Mouse (Mus musculus) kidney, postnatal 0 days (tissue): ENCODE measurements around the gene Myh6. TPM values are rescaled to one million over a fixed set of nuclear protein-coding genes. Genes with fewer than 3 reads are reported as not detected.
"Not testable (repeated sequence)": the region's sequence is repeated elsewhere in the genome, so short reads cannot be mapped to it uniquely, and the experiment has no call there.

Experiments
- ATAC-seq: fragments of 200-750 bp; cut with Nextera tagmentation; replicated peaks from 2 replicates; pipeline ENCODE4 v1.8.0; 2017; ENCODE audit warnings: low read depth, moderate number of reproducible peaks, moderate TSS enrichment, moderate library complexity; ENCODE audit not compliant: low FRiP score
- DNase-seq: peaks from one replicate; pipeline ENCODE4 v3.0.0-alpha.2; 2016; ENCODE audit warnings: low spot score
- H3K27ac ChIP-seq: fragments of 300-500 bp; sonication (generic); 2 replicates; pipeline ENCODE4 v1.5.1; 2014; ENCODE audit warnings: mild to moderate bottlenecking
- H3K27me3 ChIP-seq: fragments of 300-500 bp; sonication (generic); 2 replicates; pipeline ENCODE4 v1.6.1; 2014; ENCODE audit warnings: low read length, mixed read lengths; ENCODE audit not compliant: insufficient read depth
- H3K36me3 ChIP-seq: fragments of 300-500 bp; sonication (generic); 2 replicates; pipeline ENCODE4 v1.6.1; 2014; ENCODE audit warnings: low read length, mixed read lengths; ENCODE audit not compliant: insufficient read depth
- H3K4me1 ChIP-seq: fragments of 300-500 bp; sonication (generic); replicated peaks from 2 replicates; pipeline ENCODE4 v1.6.1; 2014; ENCODE audit warnings: antibody characterized with exemption, low read length, mixed read lengths; ENCODE audit not compliant: insufficient read depth
- H3K4me2 ChIP-seq: fragments of 300-500 bp; sonication (generic); 2 replicates; pipeline ENCODE4 v1.6.1; 2014; ENCODE audit warnings: mild to moderate bottlenecking, low read length, moderate library complexity, mixed read lengths
- H3K4me3 ChIP-seq: fragments of 300-500 bp; sonication (generic); replicated peaks from 2 replicates; pipeline ENCODE4 v1.5.1; 2014; ENCODE audit warnings: low read depth, low read length
- H3K9ac ChIP-seq: fragments of 300-500 bp; sonication (generic); 2 replicates; pipeline ENCODE4 v1.6.1; 2014; ENCODE audit warnings: low read depth, low read length
- H3K9me3 ChIP-seq: fragments of 300-500 bp; sonication (generic); replicated peaks from 2 replicates; pipeline ENCODE4 v1.6.1; 2016; ENCODE audit warnings: low read length, inconsistent platforms, mixed read lengths
- CTCF ChIP-seq: IDR thresholded peaks from 2 replicates; pipeline ENCODE4 v1.5.1; 2016; ENCODE audit warnings: antibody characterized with exemption, low read depth, mild to moderate bottlenecking, moderate library complexity
- WGBS: fragments of 180-500 bp; shearing (Covaris S2); extraction: QIAGEN DNeasy Blood & Tissue Kit; methylation state at CpG from one replicate; pipeline ENCODE4 v1.1.7; 2014; 5-methylcytosine and 5-hydroxymethylcytosine counted together
- polyA plus RNA-seq: library from polyadenylated mRNA; unstranded; fragments of >200 nt; fragmentation: Nextera tagmentation; extraction: Ambion mirVana; gene quantifications from 2 replicates; pipeline ENCODE4 v1.2.1, GENCODE M21; 2015

Gene Myh6
- polyA plus RNA-seq, 1 experiment from 2014 or later: 0.62 TPM

- H3K27me3 ChIP-seq: no peaks in the 10 kb centered on the region
- H3K9ac ChIP-seq: no peak overlapping the region
- WGBS: 73% methylated on average over 6 of the region's 6 CpGs
- H3K4me2 ChIP-seq: no peak overlapping the region
- no peak overlapping the region for H3K4me3 ChIP-seq
- no peaks in the 10 kb centered on the region for H3K9me3 ChIP-seq
- DNase-seq: no peak
- no peaks in the 10 kb centered on the region for H3K36me3 ChIP-seq
- no peak for ATAC-seq
- H3K27ac ChIP-seq: no peak overlapping the region
- H3K4me1 ChIP-seq: no peaks in the 10 kb centered on the region
- no peak for TF ChIP-seq CTCF
Observed at GRCm38 (mm10) chr14:54974068-54974791, 7.5 kb upstream of the Myh6 start.

- H3K4me2 ChIP-seq, DNase-seq, H3K27me3 ChIP-seq, H3K4me1 ChIP-seq, H3K4me3 ChIP-seq, H3K9me3 ChIP-seq, H3K36me3 ChIP-seq, H3K9ac ChIP-seq, H3K27ac ChIP-seq, ATAC-seq: not testable (repeated sequence)
- WGBS: 94% methylated on average over 8 of the region's 11 CpGs
Observed at GRCm38 (mm10) chr14:54972786-54973185, 6.1 kb upstream of the Myh6 start.

DNA sequence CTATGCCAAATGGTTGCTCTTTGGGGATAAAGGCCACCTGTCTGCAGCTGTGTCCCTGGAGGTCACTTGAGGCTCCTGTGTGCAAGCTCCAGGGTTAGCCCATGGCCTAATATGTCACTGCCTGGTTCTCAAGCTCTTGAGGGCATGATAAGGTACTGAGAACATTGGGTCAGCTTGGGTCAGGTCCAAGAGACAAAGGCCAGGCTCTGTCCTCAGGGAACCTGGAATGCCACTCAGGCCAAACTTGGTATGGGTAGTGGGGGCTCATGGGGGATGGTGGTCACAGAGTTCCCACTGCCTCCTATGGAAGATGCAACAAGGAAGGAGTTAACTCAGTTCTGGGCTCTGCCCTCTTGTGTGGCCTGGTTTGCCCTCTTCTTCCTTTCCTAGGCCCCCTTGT, 1.6 kb upstream of the Myh6 start:
- Histone ChIP-seq H3K9ac (no peak overlapping the region), H3K4me2 (no peak overlapping the region), H3K4me3 (no peak overlapping the region), H3K4me1 (no peaks in the 10 kb centered on the region), H3K9me3 (no peaks in the 10 kb centered on the region), H3K27ac (no peak overlapping the region), H3K27me3 (no peaks in the 10 kb centered on the region), H3K36me3 (no peaks in the 10 kb centered on the region)
- ATAC-seq: no peak
- no peak for DNase-seq
- no peak for TF ChIP-seq CTCF

GRCm38 (mm10) chr14:54967874-54968273, 1.1 kb upstream of the Myh6 start:
- Histone ChIP-seq H3K4me2 (no peak overlapping the region), H3K4me1 (no peaks in the 10 kb centered on the region), H3K27me3 (no peaks in the 10 kb centered on the region), H3K9me3 (no peaks in the 10 kb centered on the region), H3K36me3 (no peaks in the 10 kb centered on the region), H3K27ac (no peak overlapping the region), H3K4me3 (no peak overlapping the region), H3K9ac (no peak overlapping the region)
- ATAC-seq: no peak
- TF ChIP-seq CTCF: no peak
- WGBS: 91% methylated on average over 3 of the region's 3 CpGs
- DNase-seq: no peak

GRCm38 (mm10) chr14:54965631-54966030, 1.1 kb downstream of the Myh6 start:
- DNase-seq (no peak), ATAC-seq (no peak)
- H3K4me1 ChIP-seq: no peaks in the 10 kb centered on the region
- no peak overlapping the region for H3K4me2 ChIP-seq
- H3K27me3 ChIP-seq: no peaks in the 10 kb centered on the region
- no peak overlapping the region for H3K9ac ChIP-seq
- no peaks in the 10 kb centered on the region for H3K36me3 ChIP-seq
- no peaks in the 10 kb centered on the region for H3K9me3 ChIP-seq
- TF ChIP-seq CTCF: no peak
- no peak overlapping the region for H3K4me3 ChIP-seq
- 72% methylated on average over 6 of the region's 6 CpGs for WGBS
- no peak overlapping the region for H3K27ac ChIP-seq

DNA sequence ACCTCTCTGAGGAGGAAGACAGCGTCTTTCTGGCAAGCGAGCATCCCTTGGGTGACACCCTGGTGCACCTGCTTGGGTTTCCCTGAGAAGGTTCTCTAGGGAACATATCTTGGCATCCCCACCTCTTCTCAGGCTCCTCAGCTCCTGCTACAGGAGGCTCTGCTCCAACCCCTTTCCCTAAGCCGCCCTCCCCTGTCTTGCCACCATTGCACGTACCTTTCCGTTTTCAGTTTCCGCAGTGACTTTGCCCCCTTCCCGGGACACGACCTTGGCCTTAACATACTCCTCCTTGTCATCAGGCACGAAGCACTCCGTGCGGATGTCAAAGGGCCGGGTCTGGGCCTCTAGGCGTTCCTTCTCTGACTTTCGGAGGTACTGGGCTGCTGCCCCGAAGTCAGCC, 1.7 kb downstream of the Myh6 start:
- Histone ChIP-seq H3K27me3 (no peaks in the 10 kb centered on the region), H3K9ac (no peak overlapping the region), H3K9me3 (no peaks in the 10 kb centered on the region), H3K4me3 (no peak overlapping the region), H3K4me1 (no peaks in the 10 kb centered on the region), H3K4me2 (no peak overlapping the region), H3K36me3 (no peaks in the 10 kb centered on the region), H3K27ac (no peak overlapping the region)
- no peak for TF ChIP-seq CTCF
- DNase-seq: no peak
- no peak for ATAC-seq
- WGBS: 73% methylated on average over 15 of the region's 15 CpGs

GRCm38 (mm10) chr14:54963727-54964126, 3.0 kb downstream of the Myh6 start:
- Histone ChIP-seq H3K36me3 (no peaks in the 10 kb centered on the region), H3K27me3 (no peaks in the 10 kb centered on the region), H3K4me1 (no peaks in the 10 kb centered on the region), H3K9me3 (no peaks in the 10 kb centered on the region), H3K4me3 (no peak overlapping the region), H3K9ac (no peak overlapping the region), H3K27ac (no peak overlapping the region), H3K4me2 (no peak overlapping the region)
- WGBS: 86% methylated on average over 11 of the region's 11 CpGs
- ATAC-seq (no peak), DNase-seq (no peak)
- no peak for TF ChIP-seq CTCF
